Mouse (Mus musculus) CD4-positive, CD25-positive, alpha-beta regulatory T cell, adult 4 months (primary cell): ENCODE measurements at regions not wholly inside any gene's neighbourhood (a gene's known extent, or its start where the extent isn't known, plus 50 kb on each side); places are given as distances from the start of the nearest gene placed in this dataset.
"Not testable (repeated sequence)": the region's sequence is repeated elsewhere in the genome, so short reads cannot be mapped to it uniquely, and the experiment has no call there.

Experiments
- ATAC-seq: one replicate; pipeline ENCODE4 v1.8.0; 2017

GRCm38 (mm10) chr6:31897001-31897400, 153.0 kb upstream of the 1700012A03Rik start:
- no peak for ATAC-seq

- ATAC-seq = no peak
Observed at GRCm38 (mm10) chr6:31895835-31896234, 154.2 kb upstream of the 1700012A03Rik start.

GRCm38 (mm10) chr6:31886931-31887330, 163.1 kb upstream of the 1700012A03Rik start:
- ATAC-seq = no peak

- not testable (repeated sequence) for ATAC-seq
Observed at GRCm38 (mm10) chr6:31885196-31885595, 164.8 kb upstream of the 1700012A03Rik start.

- ATAC-seq = no peak
Observed at GRCm38 (mm10) chr6:31883726-31884125, 166.3 kb upstream of the 1700012A03Rik start.

- no peak for ATAC-seq
Observed at GRCm38 (mm10) chr6:31874616-31875015, 175.4 kb upstream of the 1700012A03Rik start.

GRCm38 (mm10) chr6:31873911-31874310, 176.1 kb upstream of the 1700012A03Rik start:
- no peak for ATAC-seq

GRCm38 (mm10) chr6:31871766-31872165, 178.3 kb upstream of the 1700012A03Rik start:
- no peak for ATAC-seq

- no peak for ATAC-seq
Observed at GRCm38 (mm10) chr6:31861996-31862395, 188.1 kb upstream of the 1700012A03Rik start.

- no peak for ATAC-seq
Observed at GRCm38 (mm10) chr6:31859621-31860020, 190.4 kb upstream of the 1700012A03Rik start.

GRCm38 (mm10) chr6:31854261-31854660, 195.8 kb upstream of the 1700012A03Rik start:
- ATAC-seq = no peak

- no peak for ATAC-seq
Observed at GRCm38 (mm10) chr6:31846319-31846718, 203.7 kb upstream of the 1700012A03Rik start.

GRCm38 (mm10) chr6:31845671-31846070, 204.4 kb upstream of the 1700012A03Rik start:
- no peak for ATAC-seq

- ATAC-seq = no peak
Observed at GRCm38 (mm10) chr6:31840621-31841020, 209.4 kb upstream of the 1700012A03Rik start.

GRCm38 (mm10) chr6:31838588-31838987, 211.5 kb upstream of the 1700012A03Rik start:
- no peak for ATAC-seq

- ATAC-seq = no peak
Observed at GRCm38 (mm10) chr6:31835795-31836194, 214.3 kb upstream of the 1700012A03Rik start.

- no peak for ATAC-seq
Observed at GRCm38 (mm10) chr6:31834503-31834902, 215.5 kb upstream of the 1700012A03Rik start.

- ATAC-seq = no peak
Observed at GRCm38 (mm10) chr6:31830610-31831009, 219.4 kb upstream of the 1700012A03Rik start.

GRCm38 (mm10) chr6:31823616-31824015, 226.4 kb upstream of the 1700012A03Rik start:
- ATAC-seq = no peak

- ATAC-seq = no peak
Observed at GRCm38 (mm10) chr6:31822186-31823085, 227.6 kb upstream of the 1700012A03Rik start.

- ATAC-seq = no peak
Observed at GRCm38 (mm10) chr6:31821621-31822020, 228.4 kb upstream of the 1700012A03Rik start.

GRCm38 (mm10) chr6:31817640-31818039, 232.4 kb upstream of the 1700012A03Rik start:
- no peak for ATAC-seq

GRCm38 (mm10) chr6:31811890-31812289, 238.2 kb upstream of the 1700012A03Rik start:
- no peak for ATAC-seq
